Mouse (Mus musculus) intestine, embryonic 16.5 days (tissue): ENCODE measurements around the gene Synrg. TPM values are rescaled to one million over a fixed set of nuclear protein-coding genes. Genes with fewer than 3 reads are reported as not detected.

Experiments used
- ATAC-seq: fragments of 200-750 bp; cut with Nextera tagmentation; 2 replicates; pipeline ENCODE4 v1.8.0; 2017; ENCODE audit warnings: moderate TSS enrichment, moderate library complexity
- H3K27ac ChIP-seq: fragments of 300-500 bp; sonication (generic); 2 replicates; pipeline ENCODE4 v1.5.1; 2014; ENCODE audit warnings: mild to moderate bottlenecking, low read length
- H3K27me3 ChIP-seq: fragments of 300-500 bp; sonication (generic); replicated peaks from 2 replicates; pipeline ENCODE4 v1.6.1; 2014; ENCODE audit warnings: low read length, control low read depth, mixed read lengths; ENCODE audit not compliant: control insufficient read depth, insufficient read depth
- H3K36me3 ChIP-seq: fragments of 300-500 bp; sonication (generic); 2 replicates; pipeline ENCODE4 v1.6.1; 2014; ENCODE audit warnings: low read length, control low read depth; ENCODE audit not compliant: control insufficient read depth, insufficient read depth
- H3K4me1 ChIP-seq: fragments of 300-500 bp; sonication (generic); 2 replicates; pipeline ENCODE4 v1.6.1; 2014; ENCODE audit warnings: low read length, control low read depth, mixed read lengths; ENCODE audit not compliant: control insufficient read depth, insufficient read depth
- H3K4me2 ChIP-seq: fragments of 300-500 bp; sonication (generic); 2 replicates; pipeline ENCODE4 v1.6.1; 2014; ENCODE audit warnings: low read depth, low read length, control low read depth
- H3K4me3 ChIP-seq: fragments of 300-500 bp; sonication (generic); 2 replicates; pipeline ENCODE4 v1.5.1; 2014; ENCODE audit warnings: mild to moderate bottlenecking, low read length
- H3K9ac ChIP-seq: fragments of 300-500 bp; sonication (generic); 2 replicates; pipeline ENCODE4 v1.6.1; 2014; ENCODE audit warnings: low read depth, low read length
- H3K9me3 ChIP-seq: fragments of 300-500 bp; sonication (generic); 2 replicates; pipeline ENCODE4 v1.6.1; 2016; ENCODE audit warnings: low read length, control low read depth; ENCODE audit not compliant: control insufficient read depth
- WGBS: fragments of 180-500 bp; shearing (Covaris S2); extraction: QIAGEN DNeasy Blood & Tissue Kit; methylation state at CpG from one replicate; pipeline ENCODE4 v1.1.7; 2014; 5-methylcytosine and 5-hydroxymethylcytosine counted together
- polyA plus RNA-seq: library from polyadenylated mRNA; unstranded; fragments of >200 nt; fragmentation: Nextera tagmentation; extraction: Ambion mirVana; gene quantifications from 2 replicates; pipeline ENCODE4 v1.2.1, GENCODE M21; 2015

Gene Synrg
- polyA plus RNA-seq, 1 experiment from 2014 or later: 6.6 TPM

DNA sequence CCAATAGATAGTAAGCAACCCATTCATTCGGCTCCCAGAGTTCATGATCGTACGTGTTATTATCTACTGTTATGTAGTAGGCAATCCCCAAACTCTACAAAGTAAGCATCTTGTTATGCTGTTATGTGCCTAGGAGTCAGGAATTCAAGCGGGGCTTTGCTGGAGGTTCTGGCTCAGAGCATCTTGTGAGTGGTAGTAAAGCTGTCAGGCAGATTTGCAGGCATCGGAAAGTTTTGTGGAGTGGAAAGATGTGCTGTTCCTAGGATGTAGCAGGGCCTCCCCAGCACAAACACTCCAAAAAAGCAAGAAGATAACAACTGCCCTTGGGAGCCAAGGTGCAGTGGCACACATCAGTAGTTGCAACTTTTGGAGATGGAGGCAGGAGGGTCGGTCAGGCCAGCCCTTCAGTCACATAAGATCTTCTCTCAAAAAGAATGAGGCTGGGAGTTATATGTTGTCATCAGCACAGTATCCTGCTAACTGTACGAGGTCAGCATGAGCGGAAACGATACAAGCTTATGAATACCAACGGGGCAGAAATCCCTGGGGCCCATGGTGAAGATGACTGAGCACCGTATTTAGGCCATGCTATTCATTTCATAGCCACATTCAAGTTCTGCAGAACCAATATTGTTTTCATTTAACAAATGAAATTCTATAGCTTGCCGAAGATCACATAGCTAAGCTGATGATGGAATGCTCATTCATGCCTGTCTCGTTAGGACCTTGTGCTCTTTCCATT, 12.2 kb downstream of the Synrg start:
- ATAC-seq: no peak
- Histone ChIP-seq H3K4me3 (no peak overlapping the region), H3K9me3 (no peaks in the 10 kb centered on the region), H3K4me1 (no peaks in the 10 kb centered on the region), H3K4me2 (no peak overlapping the region), H3K36me3 (0 out of 2 replicates have a peak, but pooled peaks cover 2% of the 10 kb centered on the region), H3K27ac (no peak overlapping the region), H3K27me3 (no peaks in the 10 kb centered on the region), H3K9ac (no peak overlapping the region)
- 80% methylated on average over 13 of the region's 13 CpGs for WGBS

GRCm38 (mm10) chr11:83977810-83978209, 13.6 kb downstream of the Synrg start:
- Histone ChIP-seq H3K4me2 (no peak overlapping the region), H3K27me3 (no peaks in the 10 kb centered on the region), H3K36me3 (0 out of 2 replicates have a peak, but pooled peaks cover 5% of the 10 kb centered on the region), H3K4me3 (no peak overlapping the region), H3K27ac (no peak overlapping the region), H3K4me1 (no peaks in the 10 kb centered on the region), H3K9ac (no peak overlapping the region), H3K9me3 (no peaks in the 10 kb centered on the region)
- WGBS: 83% methylated on average over 2 of the region's 2 CpGs
- ATAC-seq: no peak

DNA sequence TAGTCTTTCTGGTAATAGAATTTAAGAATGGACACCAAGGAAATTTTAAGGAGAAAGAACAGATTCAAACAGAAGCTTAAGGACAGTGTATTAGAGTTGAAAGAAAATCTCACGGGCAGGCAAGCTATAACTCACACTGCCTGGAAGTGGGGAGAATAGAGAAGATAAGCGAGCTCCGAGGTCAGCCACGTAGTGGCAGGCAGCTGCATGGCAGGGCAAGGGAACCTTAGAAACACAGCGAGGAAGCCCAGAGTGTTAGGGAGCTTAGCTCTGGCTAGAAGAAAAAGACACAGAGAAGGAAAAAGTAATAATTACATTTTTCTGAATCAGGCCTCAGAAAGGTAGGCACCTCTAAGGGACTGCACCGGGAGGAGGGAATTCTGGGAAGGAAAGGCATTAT, 15.8 kb downstream of the Synrg start:
- no peak overlapping the region for H3K4me2 ChIP-seq
- H3K27me3 ChIP-seq: no peaks in the 10 kb centered on the region
- H3K4me3 ChIP-seq: no peak overlapping the region
- no peaks in the 10 kb centered on the region for H3K4me1 ChIP-seq
- H3K9ac ChIP-seq: no peak overlapping the region
- no peak for ATAC-seq
- WGBS: 91% methylated on average over 6 of the region's 6 CpGs
- 0 out of 2 replicates have a peak, but pooled peaks cover 5% of the 10 kb centered on the region for H3K36me3 ChIP-seq
- H3K27ac ChIP-seq: no peak overlapping the region
- no peaks in the 10 kb centered on the region for H3K9me3 ChIP-seq

DNA sequence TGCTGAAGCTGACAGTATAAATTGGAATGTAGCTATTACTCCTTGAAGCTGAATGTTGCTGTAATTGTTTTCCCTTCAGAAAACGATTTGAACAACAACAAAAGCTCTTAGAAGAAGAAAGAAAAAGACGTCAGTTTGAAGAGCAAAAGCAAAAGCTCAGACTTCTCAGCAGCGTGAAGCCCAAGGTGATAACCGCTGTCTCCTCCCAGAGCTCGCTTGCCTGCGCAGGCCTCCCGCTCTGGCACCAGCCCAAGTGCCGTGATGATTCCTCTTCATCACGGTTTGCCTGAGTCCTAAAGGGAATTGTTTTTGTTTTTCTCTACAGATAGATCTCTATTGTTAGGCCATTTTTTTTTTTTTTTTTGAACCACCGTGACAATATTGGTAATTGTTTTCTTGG, 17.1 kb downstream of the Synrg start:
- Histone ChIP-seq H3K4me2 (no peak overlapping the region), H3K36me3 (0 out of 2 replicates have a peak, but pooled peaks cover 5% of the 10 kb centered on the region), H3K4me1 (no peaks in the 10 kb centered on the region), H3K27ac (no peak overlapping the region), H3K9me3 (no peaks in the 10 kb centered on the region), H3K27me3 (no peaks in the 10 kb centered on the region), H3K9ac (no peak overlapping the region), H3K4me3 (no peak overlapping the region)
- WGBS: 85% methylated on average over 10 of the region's 10 CpGs
- no peak for ATAC-seq

DNA sequence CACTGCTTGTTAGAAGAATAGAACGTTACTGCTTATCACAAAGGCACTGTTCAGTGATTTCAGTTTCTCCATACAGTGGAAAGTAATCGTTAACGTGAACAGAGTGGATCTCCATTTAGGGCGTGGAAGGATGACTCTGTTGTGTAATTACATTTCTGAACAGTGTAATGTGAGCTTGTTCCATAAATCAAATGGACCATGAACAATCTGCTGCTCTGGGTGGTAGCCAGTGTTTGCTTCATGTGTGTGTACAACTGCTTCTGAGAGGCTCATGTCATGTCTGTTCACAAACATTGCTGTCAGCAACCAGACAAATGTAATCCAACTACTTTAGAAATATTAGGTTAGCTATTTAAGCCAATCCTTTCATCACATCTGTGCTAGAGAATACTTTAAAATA, 27.5 kb downstream of the Synrg start:
- H3K27me3 ChIP-seq: no peaks in the 10 kb centered on the region
- ATAC-seq: no peak

DNA sequence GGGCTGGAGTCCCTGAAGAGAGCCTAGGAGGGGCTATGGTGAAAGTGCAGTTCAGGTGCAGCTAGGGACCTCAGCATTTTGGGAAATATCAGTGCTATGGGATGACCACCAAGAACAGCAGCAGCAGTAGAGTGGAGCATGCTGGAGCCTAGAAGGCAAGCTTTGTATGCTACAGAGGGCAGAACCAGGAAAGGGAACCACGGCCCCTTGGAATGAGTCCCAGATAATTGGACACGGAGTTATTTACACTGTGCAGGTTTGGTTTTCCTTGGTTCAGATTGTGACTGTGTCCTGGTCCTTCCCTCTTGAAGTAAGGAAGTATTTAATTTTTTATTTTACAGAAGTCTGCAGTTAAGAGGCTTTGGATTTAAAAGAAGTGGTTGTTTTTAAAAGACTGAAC, 29.2 kb downstream of the Synrg start:
- ATAC-seq: no peak
- no peaks in the 10 kb centered on the region for H3K4me1 ChIP-seq
- H3K9me3 ChIP-seq: no peaks in the 10 kb centered on the region
- H3K4me3 ChIP-seq: no peak overlapping the region
- H3K27me3 ChIP-seq: no peaks in the 10 kb centered on the region
- H3K27ac ChIP-seq: no peak overlapping the region
- H3K36me3 ChIP-seq: no peaks in the 10 kb centered on the region
- H3K9ac ChIP-seq: no peak overlapping the region
- no peak overlapping the region for H3K4me2 ChIP-seq
- WGBS: 58% methylated on average over 2 of the region's 2 CpGs

More for the DNA sequence above, 27.5 kb downstream of the Synrg start:
- WGBS: 69% methylated on average over 4 of the region's 4 CpGs
- H3K27ac ChIP-seq: no peak overlapping the region
- no peaks in the 10 kb centered on the region for H3K4me1 ChIP-seq
- no peak overlapping the region for H3K4me3 ChIP-seq
- H3K9ac ChIP-seq: no peak overlapping the region
- H3K36me3 ChIP-seq: no peaks in the 10 kb centered on the region; the same call in 1 of the 2 replicates
- no peaks in the 10 kb centered on the region for H3K9me3 ChIP-seq
- H3K4me2 ChIP-seq: no peak overlapping the region

DNA sequence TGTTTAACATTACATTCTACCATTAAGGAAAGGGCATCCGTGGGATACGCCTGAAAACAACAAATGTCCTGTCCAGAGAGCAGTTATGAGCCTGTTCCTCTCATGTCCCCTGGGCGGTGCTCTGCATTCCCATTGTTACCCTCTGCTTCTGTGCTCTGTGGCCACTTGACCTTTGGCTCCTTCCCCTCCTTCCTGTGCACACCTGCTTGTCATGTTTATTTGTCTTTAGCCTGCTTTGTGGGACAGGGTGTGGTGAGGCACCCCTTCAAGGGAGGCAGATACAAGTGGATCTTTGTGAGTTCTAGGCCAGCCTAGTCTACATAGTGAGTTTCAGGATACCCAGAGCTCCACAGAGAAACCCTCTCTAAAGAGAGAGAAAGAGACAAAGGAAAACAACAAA, 30.3 kb downstream of the Synrg start:
- H3K4me2 ChIP-seq: no peak overlapping the region
- no peaks in the 10 kb centered on the region for H3K36me3 ChIP-seq
- H3K4me1 ChIP-seq: no peaks in the 10 kb centered on the region
- WGBS: 77% methylated on average over 3 of the region's 3 CpGs
- H3K9me3 ChIP-seq: no peaks in the 10 kb centered on the region
- H3K9ac ChIP-seq: no peak overlapping the region
- ATAC-seq: no peak
- H3K27me3 ChIP-seq: no peaks in the 10 kb centered on the region
- H3K4me3 ChIP-seq: no peak overlapping the region
- H3K27ac ChIP-seq: no peak overlapping the region

DNA sequence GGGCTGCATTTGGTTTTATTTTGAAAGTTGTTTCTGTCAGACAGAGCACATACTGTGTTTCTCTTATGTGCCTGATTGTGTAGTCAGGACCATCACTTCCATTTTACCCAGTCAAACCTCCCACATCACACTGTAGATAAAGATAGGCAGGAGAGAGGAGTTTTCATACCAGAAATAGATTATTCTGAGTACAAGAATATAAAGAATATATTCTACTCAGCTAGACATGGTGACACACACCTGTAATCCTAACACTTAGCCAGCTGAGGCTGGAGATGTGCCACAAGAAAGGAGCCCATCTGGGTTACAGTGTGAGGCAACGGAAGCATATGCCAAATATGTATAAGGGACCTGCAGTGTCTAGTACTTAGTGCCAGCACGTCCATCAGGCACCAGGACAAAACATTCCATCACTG, 31.3 kb downstream of the Synrg start:
- no peak for ATAC-seq
- Histone ChIP-seq H3K4me1 (no peaks in the 10 kb centered on the region), H3K9me3 (no peaks in the 10 kb centered on the region), H3K4me3 (no peak overlapping the region), H3K4me2 (no peak overlapping the region), H3K27me3 (no peaks in the 10 kb centered on the region), H3K9ac (no peak overlapping the region), H3K27ac (no peak overlapping the region), H3K36me3 (no peaks in the 10 kb centered on the region)
- 87% methylated on average over 2 of the region's 2 CpGs for WGBS

DNA sequence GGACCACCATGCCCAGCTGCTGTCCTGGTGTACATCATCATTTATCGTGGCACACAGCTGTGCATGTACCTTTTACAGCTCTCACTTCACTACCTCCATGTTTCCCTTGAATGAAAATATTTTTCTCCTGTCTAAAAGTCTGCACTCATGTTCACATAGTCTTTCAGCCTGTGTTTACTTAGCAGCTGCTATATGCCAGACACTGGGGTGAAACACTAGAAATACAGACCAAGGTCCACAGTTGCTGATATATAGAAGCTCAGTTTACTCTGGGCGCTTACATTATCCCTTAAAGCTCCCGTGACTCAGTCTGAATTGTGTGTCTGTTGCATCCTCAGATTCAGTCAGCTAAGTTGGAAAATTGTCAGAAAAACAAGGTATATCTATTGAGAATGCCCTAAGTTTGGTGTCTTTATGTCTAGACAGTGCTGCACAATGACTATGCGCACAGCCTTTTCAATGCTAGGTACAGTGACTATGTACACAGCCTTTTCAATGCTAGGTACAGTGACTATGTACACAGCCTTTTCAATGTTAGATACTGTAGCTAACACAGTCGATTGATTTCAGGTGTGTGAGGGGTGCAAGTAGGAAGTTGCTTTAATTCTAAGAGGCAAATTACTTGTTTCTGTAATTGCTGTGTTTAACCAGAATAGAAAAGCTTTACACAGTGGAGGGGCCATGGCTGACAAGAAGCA, 33.1 kb downstream of the Synrg start:
- no peak for ATAC-seq
- H3K27me3 ChIP-seq: no peaks in the 10 kb centered on the region
- H3K36me3 ChIP-seq: 0 out of 2 replicates have a peak, but pooled peaks cover 4% of the 10 kb centered on the region
- no peak overlapping the region for H3K27ac ChIP-seq
- no peak overlapping the region for H3K9ac ChIP-seq
- no peaks in the 10 kb centered on the region for H3K4me1 ChIP-seq
- H3K9me3 ChIP-seq: no peaks in the 10 kb centered on the region
- no peak overlapping the region for H3K4me3 ChIP-seq
- whole genome bisulfite sequencing: 80% methylated on average over 5 of the region's 5 CpGs
- H3K4me2 ChIP-seq: no peak overlapping the region
